Mouse (Mus musculus) urinary bladder, postnatal 14 days (tissue): ENCODE data around the gene 4930442H23Rik.
"Not testable (repeated sequence)": the region's sequence is repeated elsewhere in the genome, so short reads cannot be mapped to it uniquely, and the experiment has no call there.

Source experiments
- DNase-seq: peaks from one replicate; pipeline ENCODE4 v3.0.0; 2021; ENCODE audit warnings: low spot score

4930442H23Rik gene

GRCm38 (mm10) chr10:81177491-81177925 is 6.1 kb downstream of the 4930442H23Rik start:
- DNase-seq, result no peak

- peak; percentile 99 for DNase-seq
Observed at GRCm38 (mm10) chr10:81176466-81177271, 7.0 kb downstream of the 4930442H23Rik start, which contains the start of gene Eef2. Eef2 (plus strand) TSS chr10:81176631.

GRCm38 (mm10) chr10:81175936-81176465 is 7.6 kb downstream of the 4930442H23Rik start:
- DNase-seq, result no peak

- DNase-seq, result not testable (repeated sequence)
Observed at GRCm38 (mm10) chr10:81175345-81175701, 8.3 kb downstream of the 4930442H23Rik start.

- peak; percentile 89 for DNase-seq
Observed at GRCm38 (mm10) chr10:81174617-81175344, 8.9 kb downstream of the 4930442H23Rik start.

GRCm38 (mm10) chr10:81173132-81173531 is 10.5 kb downstream of the 4930442H23Rik start:
- DNase-seq, result peak; percentile 77

GRCm38 (mm10) chr10:81169411-81169900 is 14.2 kb downstream of the 4930442H23Rik start:
- not testable (repeated sequence) for DNase-seq

- peak; percentile 88 for DNase-seq
Observed at GRCm38 (mm10) chr10:81168521-81169244, 15.0 kb downstream of the 4930442H23Rik start.

- DNase-seq, result no peak
Observed at GRCm38 (mm10) chr10:81168087-81168431, 15.6 kb downstream of the 4930442H23Rik start.

GRCm38 (mm10) chr10:81167200-81168086 is 16.2 kb downstream of the 4930442H23Rik start, which contains the start of gene Pias4:
Pias4 (minus strand) TSS chr10:81167923.
- DNase-seq, result peak; percentile 100

GRCm38 (mm10) chr10:81165118-81165517 is 18.5 kb downstream of the 4930442H23Rik start:
- no peak for DNase-seq

GRCm38 (mm10) chr10:81162318-81162652 is 21.4 kb downstream of the 4930442H23Rik start:
- DNase-seq, result no peak

- DNase-seq, result no peak
Observed at GRCm38 (mm10) chr10:81161602-81162317, 21.9 kb downstream of the 4930442H23Rik start.

GRCm38 (mm10) chr10:81154736-81155135 is 28.9 kb downstream of the 4930442H23Rik start:
- no peak for DNase-seq

- DNase-seq, result no peak
Observed at GRCm38 (mm10) chr10:81154313-81154712, 29.3 kb downstream of the 4930442H23Rik start.

- DNase-seq, result no peak
Observed at GRCm38 (mm10) chr10:81152609-81153008, 31.0 kb downstream of the 4930442H23Rik start.

GRCm38 (mm10) chr10:81151261-81151660 is 32.4 kb downstream of the 4930442H23Rik start:
- DNase-seq, result no peak

GRCm38 (mm10) chr10:81146296-81146695 is 37.4 kb downstream of the 4930442H23Rik start:
- DNase-seq, result no peak

GRCm38 (mm10) chr10:81145778-81146177 is 37.9 kb downstream of the 4930442H23Rik start:
- DNase-seq, result no peak

GRCm38 (mm10) chr10:81145307-81145706 is 38.3 kb downstream of the 4930442H23Rik start:
- no peak for DNase-seq
